Mouse (Mus musculus) retina, postnatal 1 day (tissue): ENCODE data around the gene Bhmt2.

Experiments used
- DNase-seq: peaks from one replicate; pipeline ENCODE4 v3.0.0-alpha.2; 2012

The Bhmt2 gene

GRCm38 (mm10) chr13:93674131-93674561 is at the start of gene Bhmt2, which contains the start of gene Dmgdh:
Gene Bhmt2 (minus strand): TSS chr13:93674302.
Gene Dmgdh (plus strand): TSS chr13:93674433.
- DNase-seq = peak; percentile 10

- no peak for DNase-seq
Measured at GRCm38 (mm10) chr13:93723455-93723854, 49.4 kb upstream of the Bhmt2 start.

GRCm38 (mm10) chr13:93721916-93722315 is 47.8 kb upstream of the Bhmt2 start:
- DNase-seq = no peak

GRCm38 (mm10) chr13:93718948-93719347 is 44.8 kb upstream of the Bhmt2 start:
- peak; percentile 76 for DNase-seq

- no peak for DNase-seq
Measured at GRCm38 (mm10) chr13:93717113-93717512, 43.0 kb upstream of the Bhmt2 start.

GRCm38 (mm10) chr13:93713826-93714225 is 39.7 kb upstream of the Bhmt2 start:
- no peak for DNase-seq

GRCm38 (mm10) chr13:93712362-93712761 is 38.3 kb upstream of the Bhmt2 start:
- DNase-seq = no peak

- DNase-seq = no peak
Measured at GRCm38 (mm10) chr13:93711226-93711625, 37.1 kb upstream of the Bhmt2 start.

GRCm38 (mm10) chr13:93710325-93710724 is 36.2 kb upstream of the Bhmt2 start:
- no peak for DNase-seq

GRCm38 (mm10) chr13:93707271-93707670 is 33.2 kb upstream of the Bhmt2 start:
- no peak for DNase-seq

- no peak for DNase-seq
Measured at GRCm38 (mm10) chr13:93705697-93706096, 31.6 kb upstream of the Bhmt2 start.

- DNase-seq = no peak
Measured at GRCm38 (mm10) chr13:93698866-93699265, 24.8 kb upstream of the Bhmt2 start.

GRCm38 (mm10) chr13:93690821-93691220 is 16.7 kb upstream of the Bhmt2 start:
- DNase-seq = no peak

- DNase-seq = no peak
Measured at GRCm38 (mm10) chr13:93689566-93689965, 15.5 kb upstream of the Bhmt2 start.

- no peak for DNase-seq
Measured at GRCm38 (mm10) chr13:93687321-93687720, 13.2 kb upstream of the Bhmt2 start.

GRCm38 (mm10) chr13:93685226-93685625 is 11.1 kb upstream of the Bhmt2 start:
- DNase-seq = peak; percentile 34

- DNase-seq = peak; percentile 36
Measured at GRCm38 (mm10) chr13:93683336-93683735, 9.2 kb upstream of the Bhmt2 start.

- no peak for DNase-seq
Measured at GRCm38 (mm10) chr13:93676864-93677263, 2.8 kb upstream of the Bhmt2 start.

- DNase-seq = no peak
Measured at GRCm38 (mm10) chr13:93673296-93673695, 806 bp downstream of the Bhmt2 start.

- DNase-seq = no peak
Measured at GRCm38 (mm10) chr13:93672371-93672770, 1.7 kb downstream of the Bhmt2 start.

GRCm38 (mm10) chr13:93667586-93667985 is 6.5 kb downstream of the Bhmt2 start:
- DNase-seq = no peak

GRCm38 (mm10) chr13:93657941-93658340 is 16.2 kb downstream of the Bhmt2 start:
- no peak for DNase-seq

- no peak for DNase-seq
Measured at GRCm38 (mm10) chr13:93653382-93653781, 20.7 kb downstream of the Bhmt2 start.

GRCm38 (mm10) chr13:93648387-93649130 is 25.5 kb downstream of the Bhmt2 start:
- no peak for DNase-seq

GRCm38 (mm10) chr13:93639636-93640035 is 34.5 kb downstream of the Bhmt2 start:
- DNase-seq = no peak
